Mouse (Mus musculus): ENCODE results near the gene Srcin1.

Gene Srcin1

GRCm38 (mm10) chr11:97552151-97552550 lies 23.8 kb downstream of the Srcin1 start:
- DNase-seq (ENCODE audit: low spot score), result no peak

- DNase-seq (ENCODE audit: low spot score), result no peak
Observed at GRCm38 (mm10) chr11:97548757-97549156, 27.2 kb downstream of the Srcin1 start.

GRCm38 (mm10) chr11:97547957-97548706 lies 27.9 kb downstream of the Srcin1 start:
- DNase-seq (ENCODE audit: low spot score), result no peak

DNA sequence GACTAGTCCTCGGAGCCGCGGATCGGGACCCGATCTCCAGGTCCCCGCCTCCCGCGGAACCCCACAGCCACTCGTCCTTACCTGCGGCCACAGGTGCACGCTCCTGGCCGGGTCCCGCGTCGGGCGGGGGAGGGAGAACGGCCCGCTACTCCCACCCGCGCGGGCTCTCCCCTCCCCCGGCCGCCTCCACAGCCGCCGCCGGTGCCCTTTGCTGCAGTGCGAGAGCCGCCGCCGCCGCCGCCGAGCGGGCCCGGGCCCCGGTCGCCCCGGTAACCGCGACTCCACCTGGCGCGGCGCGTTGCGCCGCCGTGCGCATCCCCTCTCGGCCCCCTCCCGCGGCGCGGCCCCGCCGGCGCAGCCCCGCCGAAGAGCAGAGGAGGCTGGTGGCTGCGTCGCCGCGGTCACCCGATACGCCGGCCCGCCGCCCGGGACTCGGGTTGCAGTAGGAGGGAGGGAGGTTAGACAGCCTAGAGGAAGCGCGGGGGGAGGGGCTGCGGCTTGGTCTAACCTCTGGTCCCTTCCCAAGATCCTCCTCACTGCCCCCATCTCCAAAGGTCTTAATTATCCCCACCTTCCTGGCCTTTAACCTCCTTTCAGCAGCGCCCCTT lies 29.1 kb downstream of the Srcin1 start:
- DNase-seq (ENCODE audit: low spot score), result no peak

DNA sequence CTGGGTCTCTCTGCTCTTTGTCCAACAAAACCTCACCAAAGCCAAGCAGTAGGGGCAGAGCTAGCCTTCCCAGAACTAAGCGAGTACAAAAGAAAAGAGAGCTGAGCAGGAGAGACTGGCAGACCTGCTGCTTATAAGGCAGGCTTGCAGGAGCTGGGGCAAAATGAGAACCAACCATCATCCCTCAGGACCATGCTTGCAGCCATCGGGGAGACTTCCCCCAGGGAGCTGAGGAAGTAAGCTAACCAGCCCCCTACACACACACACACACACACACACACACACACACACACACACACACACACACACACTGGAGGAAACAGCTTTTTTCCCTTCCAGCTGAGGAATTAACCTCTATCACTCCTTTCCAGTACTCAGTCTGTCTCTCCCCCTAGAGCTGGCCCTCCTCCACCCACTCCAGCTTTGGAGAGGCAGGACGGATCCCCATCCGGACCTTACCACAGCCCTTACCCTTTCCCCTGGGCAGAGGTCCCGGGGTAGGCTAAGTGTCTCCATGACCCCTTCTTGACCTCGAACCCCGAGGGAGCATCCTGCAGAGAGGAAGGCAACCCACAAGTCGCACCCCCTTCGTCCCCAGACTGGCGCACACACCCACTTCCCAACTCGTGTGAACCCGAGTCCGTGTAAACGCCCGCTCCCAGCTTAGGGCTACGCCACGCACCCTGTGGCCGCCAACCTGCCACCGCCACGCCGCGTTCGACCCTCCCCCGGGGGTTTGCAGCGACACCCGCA lies 30.0 kb downstream of the Srcin1 start:
- peak; percentile 34 for DNase-seq (ENCODE audit: low spot score)

GRCm38 (mm10) chr11:97543883-97544282 lies 32.1 kb downstream of the Srcin1 start:
- DNase-seq (ENCODE audit: low spot score), result no peak

DNA sequence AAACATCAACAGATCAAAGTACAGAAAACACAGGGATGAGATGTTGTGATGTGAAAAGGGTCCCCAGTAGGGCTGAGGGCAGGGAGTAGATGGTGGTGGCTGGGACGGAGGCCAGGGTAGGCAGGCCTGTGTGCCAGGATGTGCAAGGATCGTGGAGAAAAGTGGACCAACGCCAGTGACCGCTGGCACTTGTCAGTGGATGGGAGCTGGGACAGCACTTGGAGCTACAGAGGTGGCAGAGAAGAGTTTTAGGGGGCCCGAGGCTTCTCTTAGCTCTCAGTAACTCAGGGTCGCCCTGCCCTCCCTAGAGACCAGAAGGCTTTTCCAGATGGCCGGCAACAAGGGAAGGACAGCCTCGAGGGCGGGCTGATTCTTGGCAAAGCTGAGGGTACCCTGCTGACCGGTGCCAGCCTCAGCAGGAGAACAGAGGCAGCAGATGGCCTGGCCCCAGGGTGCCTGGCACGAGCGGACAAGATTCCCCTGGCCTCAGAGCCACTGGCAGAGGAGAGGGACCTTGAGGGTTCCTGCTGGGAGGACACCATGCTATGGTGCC lies 32.7 kb downstream of the Srcin1 start:
- no peak for DNase-seq (ENCODE audit: low spot score)

DNA sequence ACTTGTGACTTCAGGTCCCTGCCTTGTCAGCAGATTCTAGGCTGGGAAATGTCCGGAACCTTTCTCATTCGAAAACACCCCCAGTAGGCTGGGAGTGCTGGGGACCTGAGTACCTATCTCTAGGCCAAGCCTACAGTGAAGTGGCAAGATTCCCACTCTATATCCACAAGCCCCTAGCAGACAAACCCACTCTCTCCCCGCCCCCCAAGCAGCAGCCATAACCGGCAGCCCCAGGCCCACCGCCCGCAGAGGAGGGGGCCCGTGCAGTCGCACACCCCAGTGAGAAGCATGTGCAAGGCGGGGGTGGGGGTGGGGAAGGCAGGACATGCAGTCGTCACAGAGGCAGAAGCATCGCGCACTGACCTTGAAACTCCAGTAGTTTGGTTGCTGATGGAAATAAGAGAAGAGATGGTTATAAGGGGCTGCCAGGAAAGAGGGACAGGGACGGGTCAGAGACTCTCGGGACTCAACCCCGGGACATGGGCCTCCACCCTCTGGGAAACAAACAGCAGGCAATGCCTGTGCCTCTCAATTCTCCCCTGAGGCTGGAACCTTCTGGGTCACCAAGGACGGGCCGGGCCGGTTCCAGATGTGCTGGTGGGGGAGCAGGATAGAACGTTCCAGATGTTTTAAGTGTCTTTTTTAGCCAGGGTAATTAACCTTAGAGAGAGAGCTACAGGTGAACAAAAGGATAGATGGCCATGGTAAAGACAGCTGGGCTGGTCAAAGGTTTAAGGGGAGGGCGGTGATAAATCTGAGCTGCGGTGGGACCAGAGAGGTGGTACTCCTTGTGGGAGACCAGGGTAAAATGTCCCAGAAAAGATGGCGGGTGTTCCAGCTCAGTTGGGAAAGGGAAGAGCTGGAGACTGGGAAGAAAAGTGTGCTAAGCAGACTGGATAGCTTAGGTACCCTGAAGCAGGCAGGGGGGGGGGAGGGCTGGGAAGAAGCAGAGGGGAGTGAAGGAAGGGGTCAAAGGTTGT lies 33.5 kb downstream of the Srcin1 start:
- DNase-seq (ENCODE audit: low spot score), result no peak

DNA sequence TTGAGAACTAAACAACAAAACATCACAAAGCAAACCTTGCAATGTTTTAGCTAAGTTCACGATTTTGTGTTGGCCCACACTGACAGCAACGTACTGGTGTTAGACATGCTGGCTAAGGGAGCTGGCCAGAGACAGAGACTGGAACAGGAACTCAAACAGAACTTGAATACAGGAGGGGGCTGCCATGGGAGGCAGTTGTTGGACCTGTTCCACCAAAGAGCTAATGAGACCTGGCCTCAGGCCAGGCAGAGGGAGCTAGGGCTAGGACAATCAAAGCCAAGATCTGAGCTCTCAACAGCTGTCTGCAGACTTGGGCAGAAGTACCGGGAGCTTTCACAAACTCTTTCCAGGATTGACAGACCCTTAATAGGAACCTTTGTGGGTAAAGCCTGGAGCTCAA lies 35.4 kb downstream of the Srcin1 start:
- DNase-seq (ENCODE audit: low spot score), result no peak

GRCm38 (mm10) chr11:97540136-97540535 lies 35.9 kb downstream of the Srcin1 start:
- no peak for DNase-seq (ENCODE audit: low spot score)

GRCm38 (mm10) chr11:97539622-97540021 lies 36.4 kb downstream of the Srcin1 start:
- DNase-seq (ENCODE audit: low spot score), result no peak

- no peak for DNase-seq (ENCODE audit: low spot score)
Observed at GRCm38 (mm10) chr11:97537580-97538089, 38.4 kb downstream of the Srcin1 start.

DNA sequence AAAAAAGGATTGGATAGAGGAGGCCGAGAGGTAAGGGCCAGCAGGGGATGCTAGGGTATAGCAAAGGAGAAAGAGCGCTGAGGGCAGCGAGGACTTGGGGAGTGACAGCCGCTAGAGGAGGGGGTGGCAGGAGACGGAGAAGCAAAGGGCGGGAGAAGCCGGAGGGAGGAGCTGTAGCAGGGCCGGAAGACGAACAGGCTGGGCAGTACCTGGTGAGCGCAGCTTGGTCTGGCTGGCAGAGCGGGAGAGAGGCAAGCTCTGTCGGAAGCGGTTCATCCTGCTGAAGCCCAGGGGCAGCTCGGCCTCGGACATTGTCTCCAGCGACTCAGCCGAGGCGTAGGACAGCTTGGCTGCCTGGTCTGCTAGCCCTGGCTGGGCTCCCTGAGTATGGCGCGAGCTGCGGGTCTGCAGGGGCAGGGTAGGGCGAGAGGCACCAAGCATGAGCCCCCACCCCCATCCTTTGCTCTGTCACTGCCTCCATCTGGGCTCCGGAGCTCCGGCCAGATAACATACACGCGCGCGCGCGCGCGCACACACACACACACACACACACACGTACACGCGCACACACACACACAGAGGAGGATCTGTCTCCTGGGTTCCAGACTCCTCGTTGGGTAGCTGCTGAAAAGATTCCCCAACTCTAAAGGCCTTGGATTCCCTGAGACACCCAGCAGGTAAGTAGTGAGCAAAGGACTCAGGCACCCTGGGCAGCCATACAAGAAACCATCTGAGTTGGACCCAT lies 39.0 kb downstream of the Srcin1 start:
- no peak for DNase-seq (ENCODE audit: low spot score)

DNA sequence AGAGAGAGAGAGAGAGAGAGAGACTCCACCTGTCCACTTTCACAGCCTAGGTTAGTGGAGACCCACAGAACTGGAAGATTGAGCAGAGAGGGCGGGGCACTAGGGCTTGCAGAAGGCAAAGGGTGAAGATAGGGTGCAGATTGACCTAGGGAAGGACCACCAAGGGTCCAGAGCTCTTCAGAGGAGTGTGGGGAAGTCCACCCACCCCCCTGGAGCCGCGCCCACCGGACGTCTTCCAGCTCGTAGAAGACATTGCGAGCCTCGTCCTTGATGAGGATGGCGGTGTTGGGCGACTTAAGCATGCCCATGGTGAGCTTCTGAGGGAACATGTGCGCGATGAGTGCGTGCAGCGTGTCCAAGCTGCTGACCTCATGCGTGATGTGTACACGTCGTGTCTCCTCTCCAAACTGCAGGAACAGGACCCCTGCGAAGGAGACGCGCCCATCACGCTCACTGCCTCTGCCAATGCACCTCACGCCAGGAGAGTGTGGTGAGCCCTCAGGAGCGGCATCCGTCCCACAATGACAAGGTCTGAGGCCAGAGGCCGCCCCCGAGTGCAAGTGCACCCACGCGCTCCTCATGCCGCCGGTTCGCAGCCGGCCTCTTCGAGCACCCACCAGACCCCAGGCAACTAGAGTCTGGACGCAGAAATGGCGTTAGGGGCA lies 39.8 kb downstream of the Srcin1 start:
- no peak for DNase-seq (ENCODE audit: low spot score)

DNA sequence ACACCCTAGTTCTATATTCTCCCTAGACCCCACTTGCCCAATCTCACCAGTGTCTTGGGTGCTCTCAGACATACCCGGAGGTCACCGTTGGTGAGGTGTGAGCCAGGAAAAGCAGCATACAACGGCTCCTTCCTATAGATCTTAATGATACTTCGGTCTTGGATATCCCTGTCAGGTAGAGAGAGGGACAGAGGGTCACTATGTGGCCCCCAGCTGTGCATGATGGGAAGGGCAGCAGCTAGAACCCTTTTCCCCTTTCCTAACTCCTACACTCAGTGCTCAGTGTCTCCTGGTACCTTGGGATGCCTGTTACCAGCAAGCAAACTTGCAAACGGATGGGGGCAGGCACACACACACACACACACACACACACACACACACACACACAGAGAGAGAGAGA lies 40.3 kb downstream of the Srcin1 start:
- no peak for DNase-seq (ENCODE audit: low spot score)

- no peak for DNase-seq (ENCODE audit: low spot score)
Observed at GRCm38 (mm10) chr11:97535308-97535630, 40.7 kb downstream of the Srcin1 start.

- DNase-seq (ENCODE audit: low spot score), result no peak
Observed at GRCm38 (mm10) chr11:97534442-97535307, 41.3 kb downstream of the Srcin1 start.

DNA sequence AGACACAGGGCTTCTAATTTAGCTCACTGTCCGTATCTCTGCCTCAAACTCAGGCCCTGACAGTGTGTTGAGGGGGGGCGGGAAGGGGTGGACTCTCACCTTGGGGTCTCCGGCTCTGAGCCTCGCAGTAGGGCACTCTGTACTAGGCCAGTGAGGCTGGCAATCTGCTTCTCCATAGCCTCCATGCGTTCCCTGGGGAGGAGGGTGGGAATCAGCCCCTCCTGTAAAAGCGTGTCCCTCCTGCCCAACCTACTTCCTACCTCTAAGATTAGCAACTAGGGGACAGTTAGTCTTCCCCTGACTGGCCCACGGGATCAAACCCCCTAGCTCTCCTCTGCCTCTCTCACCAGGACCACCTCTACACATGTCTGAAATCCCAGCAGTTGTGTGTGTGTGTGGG lies 42.3 kb downstream of the Srcin1 start:
- no peak for DNase-seq (ENCODE audit: low spot score)

GRCm38 (mm10) chr11:97532950-97533582 lies 42.9 kb downstream of the Srcin1 start:
- no peak for DNase-seq (ENCODE audit: low spot score)
